Mouse (Mus musculus): ENCODE results near the gene Gm20388.

- TF ChIP-seq TAL1 (IDR thresholded peaks at IDR 0.05; ENCODE audit: low read length): no peak
- no peak for TF ChIP-seq GATA1 (IDR thresholded peaks at IDR 0.05; ENCODE audit: low read length)
Measured at GRCm38 (mm10) chr8:120328361-120329022, 417.9 kb downstream of the Gm20388 start.

All from erythroblast, embryonic 14.5 days (primary cell).